Mouse (Mus musculus): Measurements from ENCODE around the gene Cyp1a2.

GRCm38 (mm10) chr9:57643856-57644180 lies 39.7 kb downstream of the Cyp1a2 start:
- no peak for TF ChIP-seq CTCF (IDR thresholded peaks at IDR 0.05; ENCODE audit: insufficient read depth, low read length)
- TF ChIP-seq POLR2A (IDR thresholded peaks at IDR 0.05; ENCODE audit: borderline replicate concordance, extremely low read depth, low read depth, low read length): no peak
